Comparison of ENCODE assay signal across 8 mouse cellular contexts in the genomic region with DNA sequence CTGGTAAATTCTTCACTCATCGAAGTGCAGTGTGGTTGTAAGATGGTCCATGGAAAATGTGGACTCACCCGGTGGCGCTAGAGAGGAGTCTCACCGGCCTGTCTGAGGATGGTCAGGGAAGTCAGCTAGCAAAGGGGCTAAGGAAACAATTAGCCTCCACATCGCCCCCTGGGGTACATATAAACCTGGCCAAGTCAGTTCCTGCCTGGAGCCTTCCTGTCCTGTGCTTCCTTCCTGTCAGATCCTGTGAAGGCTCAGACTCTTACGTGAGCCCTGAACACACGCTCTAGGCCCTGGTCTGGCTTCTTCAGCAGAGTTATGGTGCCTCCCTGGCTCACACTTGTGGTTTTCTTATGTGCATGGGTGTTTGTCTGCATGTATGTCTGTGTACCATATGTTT. TPM values are rescaled to one million over a fixed set of nuclear protein-coding genes. Genes with fewer than 3 reads are reported as not detected.
DNase-seq lines count a peak whose midpoint lies in the region; ATAC-seq and TF ChIP-seq lines count a peak whose summit lies in the region.

No protein-coding gene starts in this region.

- peaks cover 27% of the 10 kb centered on the region for H3K36me3 ChIP-seq in hindbrain, embryonic 10.5 days
- peaks cover 8% of the 10 kb centered on the region; the same call in 1 of the 2 replicates for H3K36me3 ChIP-seq in hindbrain, embryonic 14.5 days (replicated peaks; ENCODE audit: control insufficient read depth, insufficient read depth)
- H3K36me3 ChIP-seq in ES-E14 (ENCODE audit: control insufficient read depth, insufficient read depth, low read length, poor library complexity, severe bottlenecking) = peaks cover 13% of the 10 kb centered on the region
- no peaks in the 10 kb centered on the region for H3K36me3 ChIP-seq in heart, embryonic 13.5 days
- no peaks in the 10 kb centered on the region for H3K36me3 ChIP-seq in lung, postnatal 0 days (ENCODE audit: insufficient read depth, low read length)

- H3K4me1 ChIP-seq in hindbrain, embryonic 10.5 days (replicated peaks) = peaks cover 39% of the 10 kb centered on the region
- H3K4me1 ChIP-seq in hindbrain, embryonic 14.5 days (replicated peaks; ENCODE audit: control insufficient read depth, insufficient read depth, low read length) = peaks cover 16% of the 10 kb centered on the region
- H3K4me1 ChIP-seq in ES-E14 (ENCODE audit: control insufficient read depth in 2 of 2, insufficient read depth in 2 of 2, low read length in 2 of 2, poor library complexity in 1 of 2) = peaks cover 5 to 47% of the 10 kb centered on the region in 2 experiments; a peak in 3 of 4 replicates
- peaks cover 20% of the 10 kb centered on the region for H3K4me1 ChIP-seq in heart, embryonic 13.5 days
- H3K4me1 ChIP-seq in lung, postnatal 0 days (ENCODE audit: insufficient read depth, low read depth, low read length) = no peaks in the 10 kb centered on the region; the same call in 1 of the 2 replicates

- no peak overlapping the region for H3K4me3 ChIP-seq in hindbrain, embryonic 10.5 days
- H3K4me3 ChIP-seq in hindbrain, embryonic 14.5 days (replicated peaks; ENCODE audit: low read length) = no peak overlapping the region
- no peak overlapping the region for H3K4me3 ChIP-seq in ES-E14 (ENCODE audit: insufficient read depth in 1 of 2, low read depth in 1 of 2, low read length in 2 of 2, poor library complexity in 1 of 2, severe bottlenecking in 1 of 2)
- H3K4me3 ChIP-seq in heart, embryonic 13.5 days = no peak overlapping the region
- no peak overlapping the region for H3K4me3 ChIP-seq in lung, postnatal 0 days (ENCODE audit: low read depth, low read length)

- in situ Hi-C loops in ES-E14 (cut with MboI; ENCODE audit: low sequenced_read_pairs in 2 of 2, unreplicated experiment in 2 of 2) = no loop called here

- DNase-seq in hindbrain, embryonic 10.5 days (ENCODE audit: low spot score) = peak; percentile 53
- no peak for DNase-seq in hindbrain, embryonic 14.5 days (ENCODE audit: low spot score)
- peak; percentile 75 for DNase-seq in ES-E14 (ENCODE audit: low read depth, low spot score)
- DNase-seq in lung, postnatal 0 days (ENCODE audit: low spot score) = peak; percentile 50
- DNase-seq in frontal cortex, postnatal 36 days (ENCODE audit: low spot score in 2 of 2) = no peak
- DNase-seq in frontal cortex, postnatal 10 days (ENCODE audit: low spot score in 2 of 2) = no peak
- DNase-seq in Muller cell, postnatal 12 days (ENCODE audit: inconsistent ontology term) = no peak

- H3K27me3 ChIP-seq in hindbrain, embryonic 10.5 days (ENCODE audit: insufficient read depth, poor library complexity, severe bottlenecking) = peaks cover 23% of the 10 kb centered on the region
- H3K27me3 ChIP-seq in hindbrain, embryonic 14.5 days (ENCODE audit: control insufficient read depth, insufficient read depth, low read length) = no peaks in the 10 kb centered on the region
- peaks cover 4% of the 10 kb centered on the region; the same call in 1 of the 2 replicates for H3K27me3 ChIP-seq in heart, embryonic 13.5 days (replicated peaks)
- H3K27me3 ChIP-seq in lung, postnatal 0 days (replicated peaks; ENCODE audit: insufficient read depth, low read length) = no peaks in the 10 kb centered on the region

- peak; percentile 66 for TF ChIP-seq CTCF in lung, postnatal 0 days (IDR thresholded peaks at IDR 0.05)

- H3K9me3 ChIP-seq in hindbrain, embryonic 10.5 days = no peaks in the 10 kb centered on the region
- no peaks in the 10 kb centered on the region for H3K9me3 ChIP-seq in hindbrain, embryonic 14.5 days (ENCODE audit: control insufficient read depth, low read length)
- H3K9me3 ChIP-seq in ES-E14 (ENCODE audit: control insufficient read depth, insufficient read depth, low read depth, low read length) = no peaks in the 10 kb centered on the region
- no peaks in the 10 kb centered on the region for H3K9me3 ChIP-seq in heart, embryonic 13.5 days
- no peaks in the 10 kb centered on the region for H3K9me3 ChIP-seq in lung, postnatal 0 days (ENCODE audit: low read length)

- ATAC-seq in hindbrain, embryonic 14.5 days (ENCODE audit: low FRiP score) = no peak
- ATAC-seq in heart, embryonic 13.5 days (ENCODE audit: extremely low read depth, insufficient number of reproducible peaks, low FRiP score, low TSS enrichment) = no peak
- ATAC-seq in lung, postnatal 0 days = peak; percentile 49

- H3K4me2 ChIP-seq in hindbrain, embryonic 14.5 days (replicated peaks) = no peak overlapping the region
- 0 out of 2 replicates have a peak overlapping the region, but pooled peaks have one; percentile 3 for H3K4me2 ChIP-seq in heart, embryonic 13.5 days
- H3K4me2 ChIP-seq in lung, postnatal 0 days (replicated peaks; ENCODE audit: low read depth, low read length) = no peak overlapping the region

- H3K9ac ChIP-seq in hindbrain, embryonic 14.5 days = no peak overlapping the region
- no peak overlapping the region for H3K9ac ChIP-seq in ES-E14 (ENCODE audit: insufficient read depth, low read depth, low read length, poor library complexity, severe bottlenecking)
- H3K9ac ChIP-seq in heart, embryonic 13.5 days = no peak overlapping the region
- no peak overlapping the region for H3K9ac ChIP-seq in lung, postnatal 0 days (replicated peaks; ENCODE audit: low read depth)

- peak; percentile 43; the same call in 1 of the 2 replicates for TF ChIP-seq EP300 in lung, postnatal 0 days (IDR thresholded peaks at IDR 0.05)

- 52% methylated on average over 7 of the region's 7 CpGs for WGBS in hindbrain, embryonic 10.5 days
- 57% methylated on average over 7 of the region's 7 CpGs for WGBS in hindbrain, embryonic 14.5 days
- 43% methylated on average over 7 of the region's 7 CpGs for whole genome bisulfite sequencing in heart, embryonic 13.5 days
- WGBS in lung, postnatal 0 days = 40% methylated on average over 7 of the region's 7 CpGs

- peak overlapping the region; percentile 40; the same call in 1 of the 2 replicates for H3K27ac ChIP-seq in hindbrain, embryonic 10.5 days
- no peak overlapping the region for H3K27ac ChIP-seq in hindbrain, embryonic 14.5 days
- peak overlapping the region; percentile 19; the same call in 1 of the 2 replicates for H3K27ac ChIP-seq in ES-E14 (ENCODE audit: insufficient read depth, low read depth, low read length, poor library complexity, severe bottlenecking)
- no peak overlapping the region; the same call in 1 of the 2 replicates for H3K27ac ChIP-seq in heart, embryonic 13.5 days (replicated peaks)
- H3K27ac ChIP-seq in lung, postnatal 0 days (ENCODE audit: low read length) = no peak overlapping the region

TF ChIP-seq in ES-E14, 5 proteins besides CTCF, POLR2A, EP300 and RAD21:
- TF ChIP-seq HCFC1 (IDR thresholded peaks at IDR 0.05; ENCODE audit: borderline replicate concordance, insufficient read depth, low read length) (no peak), ZC3H11A (IDR thresholded peaks at IDR 0.05; ENCODE audit: borderline replicate concordance, low read depth, low read length) (peak; percentile 29; the same call in 1 of the 2 replicates)
TF ChIP-seq in ES-E14: peak in this region for 1.

RNA-seq across cellular contexts. Expression of a gene that starts 5.3 kb away (rescaled TPM):
- polyA plus RNA-seq in hindbrain, embryonic 10.5 days (2016; fragmentation: Nextera tagmentation; extraction: Ambion mirVana) = 5.8 and 6.9 TPM in 2 replicates
- polyA plus RNA-seq in hindbrain, embryonic 14.5 days (2014; fragmentation: Nextera tagmentation; extraction: Ambion mirVana) = 5.6 and 7.7 TPM in 2 replicates
- total RNA-seq in ES-E14 (2012; rRNA removed) = 28.2 and 80.0 TPM in 2 replicates
- polyA plus RNA-seq in heart, embryonic 13.5 days (2015; fragmentation: Nextera tagmentation; extraction: Ambion mirVana) = 3.1 and 3.6 TPM in 2 replicates
- polyA plus RNA-seq in lung, postnatal 0 days (2015; fragmentation: Nextera tagmentation; extraction: Ambion mirVana) = 3.6 and 4.0 TPM in 2 replicates

RNA-seq across cellular contexts. Expression of a gene that starts 24.3 kb away (rescaled TPM):
- 4.4 and 4.8 TPM in 2 replicates for polyA plus RNA-seq in hindbrain, embryonic 10.5 days (2016; fragmentation: Nextera tagmentation; extraction: Ambion mirVana)
- polyA plus RNA-seq in hindbrain, embryonic 14.5 days (2014; fragmentation: Nextera tagmentation; extraction: Ambion mirVana) = 3.1 and 3.2 TPM in 2 replicates
- 51.2 and 87.1 TPM in 2 replicates for total RNA-seq in ES-E14 (2012; rRNA removed)
- polyA plus RNA-seq in heart, embryonic 13.5 days (2015; fragmentation: Nextera tagmentation; extraction: Ambion mirVana) = 2.8 and 3.1 TPM in 2 replicates
- polyA plus RNA-seq in lung, postnatal 0 days (2015; fragmentation: Nextera tagmentation; extraction: Ambion mirVana) = 3.8 and 4.3 TPM in 2 replicates

RNA-seq across cellular contexts. Expression of a gene that starts 25.4 kb away (rescaled TPM):
- 0.71 TPM in 1 of 2 replicates, not detected in the other for polyA plus RNA-seq in hindbrain, embryonic 10.5 days (2016; fragmentation: Nextera tagmentation; extraction: Ambion mirVana)
- 0.82 and 1.6 TPM in 2 replicates for polyA plus RNA-seq in hindbrain, embryonic 14.5 days (2014; fragmentation: Nextera tagmentation; extraction: Ambion mirVana)
- 0.49 and 1.2 TPM in 2 replicates for total RNA-seq in ES-E14 (2012; rRNA removed)
- not detected in 2 replicates for polyA plus RNA-seq in heart, embryonic 13.5 days (2015; fragmentation: Nextera tagmentation; extraction: Ambion mirVana)
- 26.1 and 27.2 TPM in 2 replicates for polyA plus RNA-seq in lung, postnatal 0 days (2015; fragmentation: Nextera tagmentation; extraction: Ambion mirVana)

RNA-seq across cellular contexts. Expression of a gene that starts 32.5 kb away (rescaled TPM):
- 41.8 and 58.6 TPM in 2 replicates for polyA plus RNA-seq in hindbrain, embryonic 10.5 days (2016; fragmentation: Nextera tagmentation; extraction: Ambion mirVana)
- polyA plus RNA-seq in hindbrain, embryonic 14.5 days (2014; fragmentation: Nextera tagmentation; extraction: Ambion mirVana) = 17.4 and 21.7 TPM in 2 replicates
- 26.7 and 28.3 TPM in 2 replicates for total RNA-seq in ES-E14 (2012; rRNA removed)
- polyA plus RNA-seq in heart, embryonic 13.5 days (2015; fragmentation: Nextera tagmentation; extraction: Ambion mirVana) = 2.1 TPM in 2 replicates
- 4.0 and 5.0 TPM in 2 replicates for polyA plus RNA-seq in lung, postnatal 0 days (2015; fragmentation: Nextera tagmentation; extraction: Ambion mirVana)

RNA-seq across cellular contexts. Expression of a gene that starts 54.8 kb away (rescaled TPM):
- polyA plus RNA-seq in hindbrain, embryonic 10.5 days (2016; fragmentation: Nextera tagmentation; extraction: Ambion mirVana) = 660 and 807 TPM in 2 replicates
- polyA plus RNA-seq in hindbrain, embryonic 14.5 days (2014; fragmentation: Nextera tagmentation; extraction: Ambion mirVana) = 549 and 672 TPM in 2 replicates
- 3,133 and 3,400 TPM in 2 replicates for total RNA-seq in ES-E14 (2012; rRNA removed)
- 616 and 654 TPM in 2 replicates for polyA plus RNA-seq in heart, embryonic 13.5 days (2015; fragmentation: Nextera tagmentation; extraction: Ambion mirVana)
- polyA plus RNA-seq in lung, postnatal 0 days (2015; fragmentation: Nextera tagmentation; extraction: Ambion mirVana) = 633 and 681 TPM in 2 replicates

Comparison
In these comparisons a context has a peak if more than half of its experiments do, and no peak if none do; other contexts are left out.
1. DNase-seq: peak in hindbrain, embryonic 10.5 days (single experiment), ES-E14 (single experiment) and lung, postnatal 0 days (single experiment); none in hindbrain, embryonic 14.5 days (single experiment), frontal cortex, postnatal 36 days (0 of 2), frontal cortex, postnatal 10 days (0 of 2) and Muller cell, postnatal 12 days (single experiment).
2. H3K27ac ChIP-seq: peak in hindbrain, embryonic 10.5 days (single experiment) and ES-E14 (single experiment); none in hindbrain, embryonic 14.5 days (single experiment), heart, embryonic 13.5 days (single experiment) and lung, postnatal 0 days (single experiment).
3. RNA of a gene that starts 25.4 kb away (polyA plus RNA-seq): 26.1 to 27.2 TPM in lung, postnatal 0 days; 0.82 to 1.6 TPM in hindbrain, embryonic 14.5 days, 0.71 TPM in hindbrain, embryonic 10.5 days and not detected in heart, embryonic 13.5 days; every median in the first group is over 10 times any median in the second.